Mouse (Mus musculus) heart, adult 18-20 months (tissue): ENCODE measurements around the gene Tmprss6. TPM values are rescaled to one million over a fixed set of nuclear protein-coding genes. Genes with fewer than 3 reads are reported as not detected.

Experiments used
- DNase-seq, 2 experiments: peaks; one replicate each; pipeline ENCODE4 v3.0.0; 2021 to 2022; ENCODE audit warnings: mixed read lengths in 1 of 2
- long read RNA-seq, 2 experiments: library from polyadenylated mRNA; stranded (forward); transcript quantifications; one replicate each; pipeline ENCODE4 v2.0.0; 2021
- total RNA-seq, 2 experiments: library from RNA; stranded (reverse); gene quantifications; 2 replicates each; pipeline ENCODE4 v1.2.3; 2021

Tmprss6 gene
- not detected for total RNA-seq
- long read RNA-seq, experiment 1, result 0 reads
- long read RNA-seq, experiment 2, result 0 reads

- DNase-seq, result no peak
Measured at GRCm38 (mm10) chr15:78468379-78468937, at the start of gene Tmprss6. TSS of gene Tmprss6 (minus strand) at chr15:78468634.

- DNase-seq, result no peak
Measured at GRCm38 (mm10) chr15:78518221-78518620, 49.8 kb upstream of the Tmprss6 start.

GRCm38 (mm10) chr15:78515759-78516158, 47.3 kb upstream of the Tmprss6 start:
- DNase-seq, result no peak

- DNase-seq, result peak; percentile 79 to 92
Measured at GRCm38 (mm10) chr15:78514393-78515146, 46.1 kb upstream of the Tmprss6 start.

GRCm38 (mm10) chr15:78513019-78513418, 44.6 kb upstream of the Tmprss6 start:
- no peak for DNase-seq

GRCm38 (mm10) chr15:78511951-78512350, 43.5 kb upstream of the Tmprss6 start:
- no peak for DNase-seq

GRCm38 (mm10) chr15:78510736-78511135, 42.3 kb upstream of the Tmprss6 start:
- no peak for DNase-seq

- no peak for DNase-seq
Measured at GRCm38 (mm10) chr15:78510121-78510576, 41.7 kb upstream of the Tmprss6 start.

GRCm38 (mm10) chr15:78509297-78509899, 41.0 kb upstream of the Tmprss6 start:
- no peak for DNase-seq

GRCm38 (mm10) chr15:78508443-78508842, 40.0 kb upstream of the Tmprss6 start:
- DNase-seq, result no peak

GRCm38 (mm10) chr15:78505541-78505940, 37.1 kb upstream of the Tmprss6 start:
- no peak for DNase-seq

GRCm38 (mm10) chr15:78504816-78505215, 36.4 kb upstream of the Tmprss6 start:
- no peak for DNase-seq

GRCm38 (mm10) chr15:78504013-78504412, 35.6 kb upstream of the Tmprss6 start:
- DNase-seq, result no peak

GRCm38 (mm10) chr15:78502437-78503132, 34.2 kb upstream of the Tmprss6 start:
- no peak for DNase-seq

GRCm38 (mm10) chr15:78494968-78495406, 26.6 kb upstream of the Tmprss6 start, which contains the start of gene Il2rb:
TSS of gene Il2rb (minus strand) at chr15:78495271.
- DNase-seq, result no peak

GRCm38 (mm10) chr15:78493401-78494010, 25.1 kb upstream of the Tmprss6 start:
- DNase-seq, result no peak

GRCm38 (mm10) chr15:78491301-78491700, 22.9 kb upstream of the Tmprss6 start:
- no peak for DNase-seq

- no peak for DNase-seq
Measured at GRCm38 (mm10) chr15:78489906-78490305, 21.5 kb upstream of the Tmprss6 start.

- DNase-seq, result no peak
Measured at GRCm38 (mm10) chr15:78489248-78489647, 20.8 kb upstream of the Tmprss6 start.

GRCm38 (mm10) chr15:78487066-78487465, 18.6 kb upstream of the Tmprss6 start:
- no peak for DNase-seq

- DNase-seq, result no peak
Measured at GRCm38 (mm10) chr15:78486564-78486963, 18.1 kb upstream of the Tmprss6 start.

GRCm38 (mm10) chr15:78483311-78483710, 14.9 kb upstream of the Tmprss6 start:
- no peak for DNase-seq
